Mouse (Mus musculus): ENCODE data around the gene Mbtps1.

Mbtps1 gene

DNA sequence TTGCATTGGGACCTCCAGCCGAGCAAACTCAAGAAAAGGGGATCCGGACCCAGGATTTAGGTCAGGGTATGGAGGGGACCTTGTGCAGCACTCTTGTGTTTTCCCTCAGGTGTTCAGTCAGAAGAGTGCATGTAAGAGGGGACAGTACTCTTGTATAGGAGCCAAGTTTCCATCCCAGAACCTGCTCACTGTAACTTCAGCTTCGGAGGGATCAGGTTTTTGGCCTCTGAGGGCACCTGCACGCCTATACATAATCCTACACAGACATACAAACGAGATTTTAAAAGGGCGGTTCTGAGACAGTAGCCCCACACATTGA lies 826 bp upstream of the Mbtps1 start:
- no peak for DNase-seq (ENCODE audit: extremely low read depth, low read depth)

DNA sequence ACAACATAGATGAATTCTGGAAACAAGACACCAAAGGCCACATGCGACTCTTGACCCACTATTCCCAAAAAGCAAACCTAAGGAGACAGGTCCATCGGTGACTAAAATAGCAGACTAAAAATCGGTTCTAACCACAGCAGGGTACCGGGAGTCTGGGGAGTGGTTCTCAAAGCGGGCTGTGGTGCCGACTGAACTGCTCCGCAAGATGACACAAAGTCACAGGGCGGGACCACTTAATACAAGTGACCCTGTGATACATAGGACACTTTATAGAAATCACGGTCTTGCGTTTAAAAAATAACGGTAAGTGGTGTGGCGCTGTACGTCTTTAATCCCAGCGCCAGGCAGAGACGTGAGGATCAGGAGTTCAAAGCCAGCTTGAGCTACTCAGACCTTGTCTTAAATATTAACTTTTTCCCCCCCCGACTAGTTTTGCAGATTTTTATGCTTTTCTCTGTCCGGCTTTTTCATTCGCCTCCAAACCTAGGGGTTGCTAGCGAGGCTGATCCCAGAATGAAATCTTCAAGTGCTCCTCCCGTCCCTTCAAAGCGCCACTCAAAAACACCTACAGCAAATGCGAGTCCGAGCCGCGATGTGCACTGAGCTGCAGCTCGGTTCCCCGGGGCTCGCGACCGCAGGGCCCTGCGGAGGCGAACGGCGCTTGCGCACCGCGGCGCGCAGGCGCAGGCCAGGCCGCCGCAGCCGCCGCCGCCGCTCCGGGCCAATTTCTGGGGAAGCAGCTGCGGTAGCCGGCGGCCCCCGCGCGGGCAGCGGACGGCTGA lies 523 bp downstream of the Mbtps1 start:
- DNase-seq (ENCODE audit: extremely low read depth, low read depth): no peak

DNA sequence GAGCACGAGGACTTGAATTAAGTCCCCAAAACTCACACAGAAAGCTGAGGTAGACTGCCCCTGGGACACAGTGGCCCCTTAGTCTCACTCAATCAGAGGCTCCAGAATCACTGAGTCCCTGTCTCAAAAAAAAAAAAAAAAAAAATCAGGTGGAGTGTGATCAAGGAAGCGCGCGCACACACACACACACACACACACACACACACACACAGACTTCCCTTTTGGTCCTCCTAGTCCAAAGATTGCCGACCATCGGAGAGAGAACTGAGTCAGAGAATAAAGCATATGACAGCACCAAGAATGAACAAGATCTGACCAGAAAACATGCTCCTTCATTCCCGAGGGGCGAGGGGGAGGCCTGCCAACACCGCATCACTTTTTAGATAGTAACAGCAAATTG lies 1.4 kb downstream of the Mbtps1 start:
- DNase-seq (ENCODE audit: extremely low read depth, low read depth): no peak

DNA sequence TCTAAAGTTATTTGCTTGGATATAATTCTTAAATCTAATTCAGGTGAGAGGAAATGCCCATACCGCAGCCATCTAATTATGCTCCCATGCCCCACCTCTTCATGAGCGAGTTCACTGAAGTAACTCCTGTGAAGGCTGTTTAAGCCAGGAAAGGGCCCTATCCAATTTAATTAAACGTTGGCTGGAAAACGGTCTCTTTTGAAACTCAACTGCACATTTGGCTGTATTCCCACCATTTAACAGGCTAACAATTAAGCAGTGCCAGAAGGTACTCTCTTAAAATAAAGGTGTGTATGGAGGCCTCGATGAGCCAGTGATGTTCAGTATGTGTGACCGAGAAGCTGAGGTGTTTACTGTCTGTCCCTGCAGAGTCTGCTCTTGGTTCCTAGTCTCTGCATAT lies 2.7 kb downstream of the Mbtps1 start:
- no peak for DNase-seq (ENCODE audit: extremely low read depth, low read depth)

DNA sequence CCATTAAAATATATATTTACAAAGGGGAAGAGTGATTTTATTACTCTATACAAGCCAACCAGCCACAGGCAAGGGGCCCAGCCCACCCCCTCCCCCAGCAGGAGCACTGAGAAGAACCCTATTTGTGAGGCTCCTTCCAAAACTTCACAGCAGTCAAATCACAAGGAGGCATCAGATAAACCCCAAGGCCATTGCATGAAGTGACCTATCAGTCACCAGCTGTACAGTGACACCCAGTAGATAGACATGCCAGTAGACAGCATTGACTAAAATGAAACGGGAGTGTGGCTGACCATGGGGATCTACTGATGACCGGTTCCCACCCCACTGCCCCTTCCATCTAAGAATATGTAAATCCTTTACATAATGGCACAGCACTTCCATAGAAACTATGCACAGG lies 5.6 kb downstream of the Mbtps1 start:
- no peak for DNase-seq (ENCODE audit: extremely low read depth, low read depth)

DNA sequence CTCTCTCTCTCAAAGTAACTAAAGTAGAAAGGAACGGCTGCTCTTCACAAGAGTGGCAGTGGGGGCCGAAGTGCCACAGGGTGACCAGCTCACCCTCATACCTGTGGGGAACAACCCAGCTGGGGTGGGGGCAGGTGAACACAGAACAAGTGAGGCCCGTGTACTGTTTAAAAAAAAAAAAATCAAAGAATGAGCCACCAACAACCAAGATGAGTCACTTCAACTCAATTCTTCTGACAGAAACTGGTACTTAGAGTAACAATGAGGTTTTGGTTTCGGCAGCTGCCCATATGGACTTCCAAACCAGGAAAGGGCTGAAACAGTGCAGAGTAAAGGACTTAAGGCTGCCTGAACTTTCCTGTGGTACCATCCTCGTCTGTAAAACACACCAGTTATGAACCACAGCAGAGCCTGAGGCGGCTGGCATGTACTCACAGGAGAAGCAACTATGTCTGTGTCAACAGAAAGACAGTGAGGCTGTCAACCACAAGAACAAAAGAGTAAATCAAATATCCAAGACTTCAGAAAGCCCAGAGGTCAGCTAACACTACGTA lies 9.9 kb downstream of the Mbtps1 start:
- no peak for DNase-seq (ENCODE audit: extremely low read depth, low read depth)

DNA sequence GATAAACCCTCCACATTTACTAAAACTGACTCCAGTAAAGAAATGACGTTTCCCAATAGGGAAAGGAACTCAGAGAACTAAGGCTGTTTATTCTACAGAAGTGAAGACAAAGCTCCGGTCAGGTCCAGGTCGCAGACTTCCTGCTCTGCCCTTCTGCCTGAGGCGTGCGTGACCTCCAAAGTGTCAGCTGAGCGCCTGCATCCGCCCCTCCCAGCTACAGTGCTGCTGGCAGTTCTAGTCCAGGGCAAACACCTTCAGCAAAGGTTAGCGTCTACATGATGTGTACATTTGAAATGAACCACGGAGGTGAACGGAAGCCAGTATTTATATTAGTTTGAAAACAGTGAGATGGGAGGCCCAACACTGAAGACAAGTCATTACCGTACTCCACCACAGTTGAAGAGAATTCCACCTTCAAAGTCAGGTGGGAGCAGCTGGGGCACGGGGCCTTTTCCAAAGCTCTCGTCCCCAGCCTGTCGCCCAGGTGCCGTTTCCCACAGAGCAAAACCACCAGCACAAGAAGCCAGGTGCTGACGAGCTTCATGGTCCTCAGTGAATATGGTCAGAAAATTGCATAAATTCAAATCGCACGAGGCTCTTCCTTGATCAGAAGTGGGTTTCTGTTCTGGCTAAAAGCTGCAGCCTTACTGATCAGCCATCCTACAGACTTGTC lies 11.4 kb downstream of the Mbtps1 start:
- no peak for DNase-seq (ENCODE audit: extremely low read depth, low read depth)

DNA sequence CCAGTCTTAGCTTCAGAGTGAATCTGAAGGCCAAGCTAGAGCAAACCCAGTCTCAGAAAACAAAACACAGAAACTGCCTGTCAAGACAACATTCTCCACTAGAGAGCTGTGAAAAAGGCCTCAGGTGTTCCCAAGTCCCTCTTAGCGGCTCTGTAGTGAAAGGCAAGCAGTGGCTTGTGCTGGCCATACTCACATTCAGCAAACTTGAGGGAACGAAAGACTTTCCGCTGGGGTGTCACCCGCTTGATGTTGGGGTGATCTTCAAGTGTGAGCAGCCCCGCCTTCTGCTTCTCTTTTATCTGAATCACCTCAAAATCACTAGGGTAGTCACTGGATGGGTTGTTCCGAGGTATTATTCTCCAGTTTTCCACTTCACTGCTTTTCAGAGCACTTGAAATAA lies 12.7 kb downstream of the Mbtps1 start:
- DNase-seq (ENCODE audit: extremely low read depth, low read depth): no peak

DNA sequence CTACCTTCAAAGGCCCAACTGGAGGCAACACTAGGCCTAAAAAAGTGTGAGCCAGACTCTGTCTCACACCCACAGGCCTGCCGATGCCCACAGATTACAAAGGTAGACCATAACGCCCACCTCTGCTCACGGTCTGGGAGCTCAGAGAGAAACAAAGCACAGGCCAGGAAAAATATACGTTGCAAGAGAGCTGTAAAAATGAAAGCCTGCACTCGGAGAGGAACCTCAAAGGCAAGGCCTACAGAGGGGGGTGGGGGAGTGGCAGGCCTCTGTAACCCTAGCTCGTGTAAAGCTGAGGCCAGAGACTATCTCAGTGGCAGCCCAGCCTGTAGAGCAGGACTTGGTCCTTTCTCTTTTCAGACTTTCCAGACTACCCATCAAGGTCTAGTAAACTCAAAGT lies 13.4 kb downstream of the Mbtps1 start:
- DNase-seq (ENCODE audit: extremely low read depth, low read depth): no peak

DNA sequence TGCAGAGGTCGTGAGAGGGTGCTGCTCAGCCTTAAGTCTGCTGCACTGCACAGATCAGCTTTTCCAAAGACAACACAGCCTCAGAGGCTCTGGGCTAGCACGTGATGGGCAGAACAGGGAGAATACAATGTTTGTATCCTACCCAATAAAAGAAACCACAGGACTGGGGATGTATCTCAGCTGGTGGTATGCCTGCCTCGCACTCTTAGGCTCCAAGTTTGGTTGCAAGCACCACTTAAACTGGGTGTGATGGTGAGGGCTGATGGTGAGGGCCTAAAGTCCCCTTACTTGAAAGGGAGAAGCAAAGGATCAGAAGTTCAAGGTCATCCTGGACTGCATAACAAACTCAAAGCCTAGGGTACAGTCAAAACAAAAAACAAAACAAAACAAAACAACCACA lies 13.9 kb downstream of the Mbtps1 start:
- no peak for DNase-seq (ENCODE audit: extremely low read depth, low read depth)

DNA sequence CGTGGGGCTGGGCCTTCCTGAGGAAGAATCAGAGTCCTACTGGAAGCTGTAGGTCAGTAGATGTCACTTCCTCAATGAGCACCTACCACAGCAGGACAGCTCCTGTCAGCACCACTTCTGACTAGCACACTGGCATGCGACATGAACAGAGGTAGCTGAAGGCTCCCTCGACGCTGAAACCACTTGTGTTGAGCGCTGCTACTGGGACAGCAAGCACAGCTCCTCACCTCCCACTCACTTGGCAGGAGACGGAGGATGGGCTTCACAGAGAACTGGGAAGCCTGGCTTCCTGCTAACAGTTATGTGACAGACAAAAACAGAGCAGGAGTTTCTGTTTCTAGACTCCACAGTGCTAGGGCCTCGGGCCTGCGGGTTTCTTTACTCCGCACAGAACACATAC lies 26.6 kb downstream of the Mbtps1 start:
- DNase-seq (ENCODE audit: extremely low read depth, low read depth): no peak

DNA sequence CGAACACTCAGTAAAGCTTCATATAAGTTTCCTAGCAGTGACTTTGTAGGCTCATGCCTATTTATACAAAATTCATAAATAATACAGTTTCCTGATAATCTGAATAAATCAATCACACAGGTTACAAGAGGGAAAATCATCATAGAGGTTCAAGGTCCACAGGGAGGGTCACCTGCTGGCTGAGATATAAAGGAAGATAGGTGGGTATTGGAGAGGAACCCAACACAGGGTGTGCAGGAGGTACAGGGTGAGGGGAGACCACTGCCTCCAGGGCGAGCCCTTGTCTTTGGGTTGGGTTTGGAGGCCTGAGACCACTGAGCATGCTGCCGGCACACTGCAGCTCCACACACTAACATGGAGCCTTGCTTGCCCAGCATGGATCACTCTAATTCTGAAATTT lies 27.1 kb downstream of the Mbtps1 start:
- DNase-seq (ENCODE audit: extremely low read depth, low read depth): no peak

DNA sequence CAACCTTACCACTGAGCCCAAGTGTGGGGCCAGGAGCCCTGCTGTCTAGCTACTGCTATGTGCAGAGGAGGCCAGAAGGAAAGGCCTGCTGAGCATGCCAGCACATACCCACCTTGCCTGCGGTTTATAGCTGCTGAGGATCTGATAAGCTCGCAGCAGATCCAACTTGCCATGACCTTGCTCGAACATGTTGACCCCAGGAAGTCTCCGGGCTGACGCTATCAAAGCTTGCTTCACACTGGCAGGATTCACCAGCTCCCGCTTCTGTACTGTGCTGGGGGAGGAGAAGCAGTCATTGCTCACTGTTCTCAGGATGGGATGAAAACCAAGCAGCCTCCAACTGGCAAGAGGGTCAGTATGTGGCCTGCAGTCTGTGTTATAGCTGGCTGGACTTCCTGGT lies 27.6 kb downstream of the Mbtps1 start:
- no peak for DNase-seq (ENCODE audit: extremely low read depth, low read depth)

DNA sequence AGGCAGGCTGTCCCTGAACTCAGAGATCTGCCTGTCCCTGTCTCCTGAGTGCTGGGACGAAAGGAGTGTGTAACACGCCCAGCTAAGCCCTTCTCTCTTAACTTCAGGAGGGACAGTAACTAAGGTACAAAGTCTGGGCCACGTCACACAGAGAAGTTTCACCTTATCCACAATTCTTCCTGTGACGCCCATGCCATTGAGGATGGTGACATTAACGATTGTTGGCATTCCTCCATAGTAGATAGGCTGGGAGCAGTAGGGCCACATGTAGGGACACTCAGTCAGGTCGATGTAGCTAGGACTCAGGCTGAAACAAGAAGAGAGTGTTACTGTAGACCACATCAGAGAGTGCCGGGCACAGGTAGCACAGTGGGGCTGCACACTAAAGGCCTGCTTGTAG lies 29.8 kb downstream of the Mbtps1 start:
- no peak for DNase-seq (ENCODE audit: extremely low read depth, low read depth)

DNA sequence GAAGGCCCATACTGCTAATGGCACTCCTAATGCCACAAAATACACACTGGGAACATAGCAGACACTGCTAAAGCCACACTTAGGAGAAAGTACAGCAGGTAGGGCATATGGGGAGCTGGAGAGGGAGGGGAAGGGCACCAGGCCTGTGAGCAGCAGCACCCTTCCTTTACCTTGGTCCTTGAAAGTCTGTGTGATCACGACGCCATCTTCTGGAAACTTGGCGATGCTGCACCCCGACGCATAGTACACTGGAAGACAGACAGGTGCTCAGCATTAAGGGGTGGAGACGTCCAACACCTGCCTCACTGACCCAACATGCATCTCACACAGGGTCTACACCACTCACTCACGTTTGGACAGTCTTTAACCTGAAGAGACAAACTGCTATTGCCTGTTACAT lies 38.4 kb downstream of the Mbtps1 start:
- DNase-seq (ENCODE audit: extremely low read depth, low read depth): no peak

DNA sequence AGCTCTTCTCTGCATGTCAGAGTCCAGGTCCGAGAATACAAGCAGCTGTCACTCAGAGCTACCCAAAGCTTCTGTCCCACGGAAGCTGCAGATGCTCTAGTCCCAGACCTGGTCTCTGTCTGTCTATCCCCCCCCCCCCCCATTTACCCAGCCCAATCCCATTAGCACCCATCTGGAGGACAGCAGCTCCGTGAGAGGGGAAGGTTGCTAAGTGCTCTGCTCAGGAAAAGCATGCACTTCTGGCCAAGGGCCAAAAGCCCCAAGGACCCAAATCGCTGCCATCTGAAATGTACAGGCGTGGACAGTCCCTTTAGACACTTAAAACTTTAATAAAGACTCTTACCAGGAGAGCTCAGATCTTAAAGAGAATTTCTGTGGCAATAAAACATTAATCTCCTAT lies 41.9 kb downstream of the Mbtps1 start:
- no peak for DNase-seq (ENCODE audit: extremely low read depth, low read depth)

DNA sequence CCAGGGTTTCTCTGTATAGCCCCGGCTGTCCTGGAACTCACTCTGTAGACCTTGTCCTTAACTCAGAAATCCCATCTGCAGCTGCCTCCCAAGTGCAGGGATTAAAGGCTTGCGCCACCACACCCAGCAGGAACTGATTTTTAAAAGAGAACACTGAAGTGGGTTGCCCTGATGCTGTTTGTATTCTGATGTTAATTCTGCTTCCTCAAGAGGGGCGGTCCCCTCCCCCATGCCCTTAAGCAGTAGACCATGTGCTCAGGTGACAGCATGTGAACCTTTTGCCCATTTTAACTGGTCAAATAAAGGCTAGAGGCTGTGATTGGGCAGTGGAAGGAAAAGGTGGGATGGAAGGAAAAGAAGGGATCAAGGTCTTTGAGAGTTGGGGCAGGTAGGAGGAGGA lies 42.8 kb downstream of the Mbtps1 start:
- no peak for DNase-seq (ENCODE audit: extremely low read depth, low read depth)

DNA sequence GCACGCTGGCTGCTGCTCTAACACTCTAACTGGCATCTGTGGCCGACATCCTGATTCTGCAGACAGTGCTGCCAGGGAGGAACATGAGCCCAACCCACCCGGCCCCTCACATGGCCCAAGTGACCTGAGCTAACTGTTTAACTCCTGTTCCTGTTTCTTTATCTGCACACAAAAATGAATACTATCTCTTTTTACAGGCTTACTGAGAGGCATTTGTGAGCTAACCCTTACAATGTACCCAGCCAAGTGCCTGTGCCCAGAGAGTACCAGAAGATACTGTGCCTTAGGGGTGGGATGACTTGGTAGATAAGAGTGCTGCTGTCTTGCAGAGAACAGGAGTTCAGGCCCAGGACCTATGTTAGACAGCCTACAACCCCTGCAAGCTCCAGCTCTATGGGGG lies 43.6 kb downstream of the Mbtps1 start:
- DNase-seq (ENCODE audit: extremely low read depth, low read depth): peak; percentile 87

DNA sequence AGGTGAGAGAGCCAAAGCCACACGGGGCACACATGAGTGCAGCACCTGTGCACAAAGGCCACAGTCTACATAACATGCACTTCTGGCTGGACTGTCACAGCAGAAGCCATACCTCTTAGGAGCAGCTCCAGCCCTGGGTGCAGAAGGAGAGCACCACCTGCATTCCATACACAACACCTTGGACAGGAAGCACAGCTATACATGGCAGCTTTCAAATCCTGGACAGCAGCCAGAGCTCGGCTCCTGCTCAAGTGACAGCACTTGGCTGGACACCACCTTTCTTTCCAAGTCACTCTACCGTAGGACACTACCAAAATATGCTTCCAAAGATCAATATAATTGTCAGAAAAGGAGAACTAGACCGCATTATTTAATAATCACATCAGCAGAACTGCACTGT lies 45.1 kb downstream of the Mbtps1 start:
- no peak for DNase-seq (ENCODE audit: extremely low read depth, low read depth)

DNA sequence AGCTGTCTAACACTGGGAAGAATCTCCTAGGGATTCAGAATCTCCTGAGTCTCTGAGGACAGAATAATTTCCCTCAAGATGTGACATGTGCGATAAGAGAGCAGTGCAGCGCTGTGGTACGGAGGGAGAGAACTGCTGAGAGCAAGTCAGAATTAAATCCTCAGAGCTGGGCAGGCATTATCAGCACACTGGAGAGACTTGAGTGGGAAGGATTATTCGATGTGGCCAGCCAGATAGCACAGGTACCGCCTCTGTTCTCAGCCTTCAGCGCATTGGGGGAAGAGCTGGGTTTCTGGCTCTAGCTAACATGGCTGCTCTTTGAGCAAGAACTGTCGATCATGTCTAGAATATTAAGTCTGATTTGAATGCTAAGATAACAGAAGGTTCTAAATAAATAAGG lies 46.8 kb downstream of the Mbtps1 start:
- no peak for DNase-seq (ENCODE audit: extremely low read depth, low read depth)

DNA sequence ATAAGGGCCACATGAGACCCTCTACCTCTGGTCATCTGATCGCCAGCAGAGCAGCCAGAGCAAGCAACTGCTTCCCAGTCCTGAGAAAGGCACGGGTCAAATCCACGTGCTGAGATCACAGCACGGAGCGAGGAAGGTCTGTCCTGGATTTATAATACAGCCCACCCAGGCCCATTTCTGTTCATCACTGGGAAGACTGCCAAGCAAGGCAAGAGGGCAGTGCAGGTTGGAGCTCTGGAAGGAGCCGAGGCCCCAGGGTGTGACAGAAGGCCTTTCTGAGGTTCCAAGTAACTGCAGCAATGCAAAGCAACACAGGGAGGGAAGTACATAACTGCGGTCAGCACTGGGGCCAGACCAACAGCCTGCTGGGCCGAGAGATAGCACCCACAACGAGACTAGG lies 48.1 kb downstream of the Mbtps1 start:
- no peak for DNase-seq (ENCODE audit: extremely low read depth, low read depth)

DNA sequence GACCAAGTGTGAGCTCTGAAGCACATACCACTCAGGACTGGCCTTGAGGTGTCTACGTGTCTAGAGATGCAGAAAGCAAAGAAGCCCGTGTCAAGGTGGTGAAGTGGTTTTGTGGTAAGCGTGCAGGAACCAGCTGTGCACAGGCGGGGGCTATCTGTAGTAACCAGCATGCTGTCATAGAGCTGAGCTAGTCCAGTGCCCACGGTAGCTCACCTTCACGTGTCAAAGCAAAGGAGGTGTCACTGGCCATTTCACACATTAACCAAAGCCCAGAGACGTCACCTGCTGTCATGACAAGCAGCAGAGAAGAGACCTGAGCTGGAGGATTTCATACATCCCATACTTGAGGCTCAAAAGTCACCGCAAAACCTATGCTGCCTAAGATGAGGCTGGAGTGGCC lies 52.4 kb downstream of the Mbtps1 start:
- DNase-seq (ENCODE audit: extremely low read depth, low read depth): no peak

DNA sequence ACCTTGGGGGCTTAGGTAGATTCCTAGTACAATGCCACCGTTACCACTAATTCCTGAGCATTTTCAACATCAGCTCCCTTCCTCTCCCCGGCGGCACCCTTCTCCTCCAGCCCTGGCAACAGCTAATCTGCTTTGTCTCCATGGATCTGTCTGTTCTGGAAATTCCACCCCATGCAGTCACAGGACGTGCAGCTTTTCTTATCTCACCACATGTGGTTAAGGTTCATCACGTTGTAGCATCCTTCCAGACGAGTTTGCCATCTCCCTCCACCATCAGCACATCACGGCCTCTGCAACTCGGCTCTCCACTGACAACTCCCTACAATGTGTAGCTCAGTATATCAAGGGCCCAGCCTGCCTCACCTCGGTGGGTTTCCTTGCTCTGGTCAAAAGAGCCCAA lies 53.0 kb downstream of the Mbtps1 start:
- DNase-seq (ENCODE audit: extremely low read depth, low read depth): no peak
